Mouse (Mus musculus) testis, adult 2 months (tissue): ENCODE data around the gene Ndufb4.

Experiments
- CTCF ChIP-seq: fragments of 200-500 bp; IDR thresholded peaks from 2 replicates; pipeline ENCODE4 v1.5.1; 2012; ENCODE audit warnings: low read depth, mild to moderate bottlenecking, inconsistent platforms, low read length, moderate library complexity; ENCODE audit not compliant: control insufficient read depth, insufficient read depth, insufficient replicate concordance
- POLR2A ChIP-seq: fragments of 200-500 bp; IDR thresholded peaks from 2 replicates; pipeline ENCODE4 v1.6.1; 2012; ENCODE audit warnings: low read depth, mild to moderate bottlenecking, inconsistent platforms, low read length, moderate library complexity; ENCODE audit not compliant: control insufficient read depth

- TF ChIP-seq CTCF (no peak), POLR2A (no peak)
Measured at GRCm38 (mm10) chr16:37599326-37599725, 54.9 kb downstream of the Ndufb4 start.
